Mouse (Mus musculus) stomach, postnatal 0 days (tissue): ENCODE measurements at regions not wholly inside any gene's neighbourhood (a gene's known extent, or its start where the extent isn't known, plus 50 kb on each side); places are given as distances from the start of the nearest gene placed in this dataset.

Experiments
- ATAC-seq: fragments of 200-750 bp; cut with Nextera tagmentation; 2 replicates; pipeline ENCODE4 v1.8.0; 2017; ENCODE audit not compliant: low FRiP score, low TSS enrichment
- DNase-seq: peaks from one replicate; pipeline ENCODE4 v3.0.0-alpha.2; 2016; ENCODE audit warnings: low spot score
- H3K27ac ChIP-seq: fragments of 300-500 bp; sonication (generic); replicated peaks from 2 replicates; pipeline ENCODE4 v1.5.1; 2014; ENCODE audit warnings: mild to moderate bottlenecking, control low read depth
- H3K27me3 ChIP-seq: fragments of 300-500 bp; sonication (generic); 2 replicates; pipeline ENCODE4 v1.6.1; 2014; ENCODE audit warnings: low read length; ENCODE audit not compliant: control insufficient read depth, insufficient read depth
- H3K36me3 ChIP-seq: fragments of 300-500 bp; sonication (generic); 2 replicates; pipeline ENCODE4 v1.6.1; 2014; ENCODE audit warnings: low read length, mixed read lengths; ENCODE audit not compliant: control insufficient read depth, insufficient read depth
- H3K4me1 ChIP-seq: fragments of 300-500 bp; sonication (generic); replicated peaks from 2 replicates; pipeline ENCODE4 v1.6.1; 2014; ENCODE audit warnings: antibody characterized with exemption; ENCODE audit not compliant: control insufficient read depth, insufficient read depth
- H3K4me2 ChIP-seq: fragments of 300-500 bp; sonication (generic); replicated peaks from 2 replicates; pipeline ENCODE4 v1.6.1; 2014; ENCODE audit warnings: low read depth, mild to moderate bottlenecking, control low read depth, moderate library complexity
- H3K4me3 ChIP-seq: fragments of 300-500 bp; sonication (generic); 2 replicates; pipeline ENCODE4 v1.5.1; 2014; ENCODE audit warnings: low read depth, low read length, control low read depth
- H3K9ac ChIP-seq: fragments of 300-500 bp; sonication (generic); 2 replicates; pipeline ENCODE4 v1.6.1; 2014; ENCODE audit warnings: mild to moderate bottlenecking, low read length, control low read depth, mixed read lengths
- H3K9me3 ChIP-seq: fragments of 300-500 bp; sonication (generic); 2 replicates; pipeline ENCODE4 v1.6.1; 2016; ENCODE audit warnings: low read length; ENCODE audit not compliant: control insufficient read depth
- CTCF ChIP-seq: IDR thresholded peaks from 2 replicates; pipeline ENCODE4 v1.5.1; 2016; ENCODE audit warnings: antibody characterized with exemption, low read depth, mild to moderate bottlenecking, moderate library complexity
- EP300 ChIP-seq: optimal IDR thresholded peaks from 2 replicates; pipeline ENCODE3; 2016; ENCODE audit warnings: antibody characterized with exemption
- WGBS: fragments of 180-500 bp; shearing (Covaris S2); extraction: QIAGEN DNeasy Blood & Tissue Kit; methylation state at CpG from one replicate; pipeline ENCODE4 v1.1.7; 2014; 5-methylcytosine and 5-hydroxymethylcytosine counted together

GRCm38 (mm10) chr2:72857377-72857776 is 122.9 kb downstream of the Sp3 start:
- H3K9ac ChIP-seq, result no peak overlapping the region
- 87% methylated on average over 5 of the region's 5 CpGs for whole genome bisulfite sequencing
- no peak for TF ChIP-seq EP300
- TF ChIP-seq CTCF, result no peak

GRCm38 (mm10) chr2:72865462-72866365 is 114.5 kb downstream of the Sp3 start:
- Histone ChIP-seq H3K9me3 (no peaks in the 10 kb centered on the region), H3K4me3 (no peak overlapping the region), H3K36me3 (no peaks in the 10 kb centered on the region), H3K4me2 (no peak overlapping the region), H3K4me1 (no peaks in the 10 kb centered on the region; the same call in 1 of the 2 replicates), H3K27me3 (no peaks in the 10 kb centered on the region), H3K27ac (peak overlapping the region; percentile 67), H3K9ac (no peak overlapping the region)
- ATAC-seq, result peak; percentile 93
- WGBS, result 46% methylated on average over 19 of the region's 19 CpGs
- DNase-seq, result peak; percentile 81
- TF ChIP-seq CTCF, result no peak
- no peak for TF ChIP-seq EP300

More at GRCm38 (mm10) chr2:72857377-72857776, 122.9 kb downstream of the Sp3 start:
- Histone ChIP-seq H3K9me3 (no peaks in the 10 kb centered on the region), H3K27ac (no peak overlapping the region), H3K36me3 (no peaks in the 10 kb centered on the region), H3K4me3 (no peak overlapping the region), H3K27me3 (no peaks in the 10 kb centered on the region), H3K4me2 (no peak overlapping the region), H3K4me1 (no peaks in the 10 kb centered on the region; the same call in 1 of the 2 replicates)
- no peak for DNase-seq
- ATAC-seq, result no peak

GRCm38 (mm10) chr2:72866366-72866688 is 113.9 kb downstream of the Sp3 start:
- WGBS, result 73% methylated on average over 1 of the region's 2 CpGs
- Histone ChIP-seq H3K9ac (no peak overlapping the region), H3K27me3 (no peaks in the 10 kb centered on the region), H3K9me3 (no peaks in the 10 kb centered on the region), H3K36me3 (no peaks in the 10 kb centered on the region), H3K4me2 (no peak overlapping the region), H3K4me1 (no peaks in the 10 kb centered on the region; the same call in 1 of the 2 replicates), H3K27ac (no peak overlapping the region), H3K4me3 (no peak overlapping the region)
- ATAC-seq, result no peak; the same call in 1 of the 2 replicates
- no peak for DNase-seq
- no peak for TF ChIP-seq EP300
- TF ChIP-seq CTCF, result peak; percentile 31

- TF ChIP-seq EP300 (no peak), CTCF (no peak)
These were observed 112.1 kb downstream of the Sp3 start for GRCm38 (mm10) chr2:72868173-72868572.

GRCm38 (mm10) chr2:72871836-72872235 is 108.4 kb downstream of the Sp3 start:
- H3K36me3 ChIP-seq, result no peaks in the 10 kb centered on the region
- 78% methylated on average over 5 of the region's 5 CpGs for WGBS
- no peak overlapping the region for H3K4me3 ChIP-seq
- no peaks in the 10 kb centered on the region for H3K4me1 ChIP-seq
- no peak overlapping the region for H3K27ac ChIP-seq
- H3K9ac ChIP-seq, result no peak overlapping the region
- no peak overlapping the region for H3K4me2 ChIP-seq
- ATAC-seq, result no peak
- no peaks in the 10 kb centered on the region for H3K27me3 ChIP-seq
- DNase-seq, result no peak
- TF ChIP-seq EP300 (no peak), CTCF (no peak)
- H3K9me3 ChIP-seq, result no peaks in the 10 kb centered on the region

More at GRCm38 (mm10) chr2:72868173-72868572, 112.1 kb downstream of the Sp3 start:
- Histone ChIP-seq H3K4me1 (no peaks in the 10 kb centered on the region), H3K27ac (no peak overlapping the region), H3K9me3 (no peaks in the 10 kb centered on the region), H3K9ac (no peak overlapping the region), H3K4me2 (no peak overlapping the region), H3K27me3 (no peaks in the 10 kb centered on the region), H3K36me3 (no peaks in the 10 kb centered on the region), H3K4me3 (no peak overlapping the region)
- WGBS, result 93% methylated on average over 3 of the region's 3 CpGs
- DNase-seq (no peak), ATAC-seq (no peak)

GRCm38 (mm10) chr2:72873948-72874347 is 106.3 kb downstream of the Sp3 start:
- no peak for TF ChIP-seq CTCF
- no peak for TF ChIP-seq EP300

More at GRCm38 (mm10) chr2:72873948-72874347, 106.3 kb downstream of the Sp3 start:
- no peaks in the 10 kb centered on the region for H3K27me3 ChIP-seq
- no peak for DNase-seq
- H3K4me1 ChIP-seq, result no peaks in the 10 kb centered on the region
- no peak overlapping the region for H3K4me2 ChIP-seq
- H3K27ac ChIP-seq, result no peak overlapping the region
- H3K4me3 ChIP-seq, result no peak overlapping the region
- no peaks in the 10 kb centered on the region for H3K36me3 ChIP-seq
- no peaks in the 10 kb centered on the region for H3K9me3 ChIP-seq
- H3K9ac ChIP-seq, result no peak overlapping the region
- 84% methylated on average over 10 of the region's 10 CpGs for WGBS
- no peak for ATAC-seq
